Mouse (Mus musculus) spleen, adult 10 weeks (tissue): ENCODE results near the gene Olfr1564. TPM values are rescaled to one million over a fixed set of nuclear protein-coding genes. Genes with fewer than 3 reads are reported as not detected.

Source experiments
- polyA plus RNA-seq: library from polyadenylated mRNA; stranded (reverse); fragments of 350-450 nt; fragmentation: Illumina TruSeq; extraction: RNeasy Lipid Tissue Mini Kit (QIAGEN cat#74804); gene quantifications from one replicate; pipeline ENCODE4 v1.2.3, GENCODE M21; 2015; ENCODE audit warnings: low replicate concordance; ENCODE audit not compliant: insufficient read depth

The Olfr1564 gene
- polyA plus RNA-seq: not detected

GRCm38 (mm10) chr17:33221590-33221989 is at the start of gene Olfr1564:
Gene Olfr1564, minus strand, starts transcription at chr17:33221690.

GRCm38 (mm10) chr17:33264376-33264775 is 42.9 kb upstream of the Olfr1564 start, which contains the start of gene Olfr63:
Gene Olfr63, plus strand, starts transcription at chr17:33264676.

GRCm38 (mm10) chr17:33254530-33255318 is 33.2 kb upstream of the Olfr1564 start, which contains the start of gene Zfp955a:
Gene Zfp955a, minus strand, starts transcription at chr17:33255145.

GRCm38 (mm10) chr17:33191002-33191401 is 30.5 kb downstream of the Olfr1564 start, which contains the start of gene Olfr239:
Gene Olfr239, plus strand, starts transcription at chr17:33191302.

GRCm38 (mm10) chr17:33168147-33168546 is 53.3 kb downstream of the Olfr1564 start, which contains the start of gene Olfr55:
Gene Olfr55, plus strand, starts transcription at chr17:33168447.

Other genes with a start within 250 kb of the Olfr1564 start
- 36.4 TPM for gene Zfp952, start 228.6 kb downstream of the Olfr1564 start, polyA plus RNA-seq
- gene Zfp763, start 188.3 kb downstream of the Olfr1564 start, polyA plus RNA-seq: 7.5 TPM
- not detected for gene 4921501E09Rik, start 153.6 kb downstream of the Olfr1564 start, polyA plus RNA-seq
- gene Zfp563, start 132.4 kb downstream of the Olfr1564 start, polyA plus RNA-seq: 8.2 TPM
- gene Morc2b, start 82.0 kb downstream of the Olfr1564 start, polyA plus RNA-seq: not detected
- not detected for gene Olfr55, start 53.2 kb downstream of the Olfr1564 start, polyA plus RNA-seq
- not detected for gene Olfr239, start 30.4 kb downstream of the Olfr1564 start, polyA plus RNA-seq
- gene Zfp955a, start 33.5 kb upstream of the Olfr1564 start, polyA plus RNA-seq: 15.8 TPM
- not detected for gene Olfr63, start 43.0 kb upstream of the Olfr1564 start, polyA plus RNA-seq
- 10.1 TPM for gene Zfp955b, start 67.9 kb upstream of the Olfr1564 start, polyA plus RNA-seq
- 20.6 TPM for gene Zfp81, start 137.2 kb upstream of the Olfr1564 start, polyA plus RNA-seq
- 19.8 TPM for gene Zfp101, start 173.0 kb upstream of the Olfr1564 start, polyA plus RNA-seq
- not detected for gene Actl9, start 211.2 kb upstream of the Olfr1564 start, polyA plus RNA-seq